Mouse (Mus musculus): ENCODE results near the gene Aldh1b1. TPM values are rescaled to one million over a fixed set of nuclear protein-coding genes. Genes with fewer than 3 reads are reported as not detected.

Gene Aldh1b1
- polyA plus RNA-seq, 1 experiment from 2014 or later: 1.5 TPM

- DNase-seq (ENCODE audit: low spot score): no peak
- Histone ChIP-seq H3K36me3 (ENCODE audit: control insufficient read depth, insufficient read depth, low read length) (no peaks in the 10 kb centered on the region), H3K4me3 (ENCODE audit: low read depth, low read length) (no peak overlapping the region), H3K27me3 (replicated peaks; ENCODE audit: control insufficient read depth, insufficient read depth, low read length) (no peaks in the 10 kb centered on the region), H3K9ac (ENCODE audit: low read depth, low read length) (no peak overlapping the region), H3K4me2 (ENCODE audit: low read depth, low read length) (no peak overlapping the region), H3K9me3 (ENCODE audit: control insufficient read depth, low read length) (no peaks in the 10 kb centered on the region), H3K27ac (replicated peaks; ENCODE audit: low read depth, low read length) (no peak overlapping the region), H3K4me1 (ENCODE audit: control insufficient read depth, insufficient read depth, low read length) (no peaks in the 10 kb centered on the region)
- WGBS: 53% methylated on average over 10 of the region's 10 CpGs
- no peak for ATAC-seq (ENCODE audit: low read depth)
These were observed 50.0 kb downstream of the Aldh1b1 start for GRCm38 (mm10) chr4:45848825-45849156.

GRCm38 (mm10) chr4:45849419-45849818 lies 50.6 kb downstream of the Aldh1b1 start:
- no peak for ATAC-seq (ENCODE audit: low read depth)
- 47% methylated on average over 1 of the region's 1 CpGs for WGBS
- H3K9ac ChIP-seq (ENCODE audit: low read depth, low read length): no peak overlapping the region
- H3K4me1 ChIP-seq (ENCODE audit: control insufficient read depth, insufficient read depth, low read length): no peaks in the 10 kb centered on the region
- no peaks in the 10 kb centered on the region for H3K9me3 ChIP-seq (ENCODE audit: control insufficient read depth, low read length)
- no peak for DNase-seq (ENCODE audit: low spot score)
- H3K27me3 ChIP-seq (replicated peaks; ENCODE audit: control insufficient read depth, insufficient read depth, low read length): no peaks in the 10 kb centered on the region
- no peak overlapping the region for H3K4me2 ChIP-seq (ENCODE audit: low read depth, low read length)
- H3K36me3 ChIP-seq (ENCODE audit: control insufficient read depth, insufficient read depth, low read length): no peaks in the 10 kb centered on the region
- H3K4me3 ChIP-seq (ENCODE audit: low read depth, low read length): no peak overlapping the region
- no peak overlapping the region for H3K27ac ChIP-seq (replicated peaks; ENCODE audit: low read depth, low read length)

DNA sequence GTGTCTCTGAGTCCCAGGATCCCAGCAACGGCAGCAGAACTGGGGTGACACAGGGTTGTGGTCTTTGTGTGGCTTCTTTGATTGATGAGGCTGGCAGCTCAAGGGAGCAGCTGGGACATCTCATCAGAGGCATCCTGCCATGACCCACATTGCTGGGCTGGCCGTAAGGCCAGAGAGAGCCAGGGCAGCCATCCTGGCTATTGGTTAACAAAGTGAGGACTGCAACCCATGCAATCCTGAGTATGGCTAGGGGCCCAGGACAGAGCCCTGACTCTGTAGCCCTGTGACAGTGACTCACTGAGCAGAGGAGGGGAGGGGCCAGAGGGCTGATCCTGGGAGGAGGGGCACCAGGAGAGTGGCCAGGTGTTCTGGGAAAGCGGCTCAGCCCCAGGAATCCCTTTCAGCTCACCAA lies 52.8 kb downstream of the Aldh1b1 start:
- no peak for DNase-seq (ENCODE audit: low spot score)
- ATAC-seq (ENCODE audit: low read depth): no peak

GRCm38 (mm10) chr4:45853496-45854246 lies 54.8 kb downstream of the Aldh1b1 start:
- Histone ChIP-seq H3K36me3 (ENCODE audit: control insufficient read depth, insufficient read depth, low read length) (no peaks in the 10 kb centered on the region), H3K9ac (ENCODE audit: low read depth, low read length) (no peak overlapping the region)
- 62% methylated on average over 15 of the region's 15 CpGs for WGBS

More for the DNA sequence above, 52.8 kb downstream of the Aldh1b1 start:
- no peak overlapping the region for H3K27ac ChIP-seq (replicated peaks; ENCODE audit: low read depth, low read length)
- no peaks in the 10 kb centered on the region for H3K9me3 ChIP-seq (ENCODE audit: control insufficient read depth, low read length)
- WGBS: 35% methylated on average over 3 of the region's 3 CpGs
- no peak overlapping the region for H3K9ac ChIP-seq (ENCODE audit: low read depth, low read length)
- H3K27me3 ChIP-seq (replicated peaks; ENCODE audit: control insufficient read depth, insufficient read depth, low read length): no peaks in the 10 kb centered on the region
- no peaks in the 10 kb centered on the region for H3K4me1 ChIP-seq (ENCODE audit: control insufficient read depth, insufficient read depth, low read length)
- no peak overlapping the region for H3K4me2 ChIP-seq (ENCODE audit: low read depth, low read length)
- no peak overlapping the region for H3K4me3 ChIP-seq (ENCODE audit: low read depth, low read length)
- no peaks in the 10 kb centered on the region for H3K36me3 ChIP-seq (ENCODE audit: control insufficient read depth, insufficient read depth, low read length)

More at GRCm38 (mm10) chr4:45853496-45854246, 54.8 kb downstream of the Aldh1b1 start:
- Histone ChIP-seq H3K27ac (replicated peaks; ENCODE audit: low read depth, low read length) (no peak overlapping the region), H3K27me3 (replicated peaks; ENCODE audit: control insufficient read depth, insufficient read depth, low read length) (no peaks in the 10 kb centered on the region), H3K4me3 (ENCODE audit: low read depth, low read length) (no peak overlapping the region), H3K4me1 (ENCODE audit: control insufficient read depth, insufficient read depth, low read length) (no peaks in the 10 kb centered on the region), H3K4me2 (ENCODE audit: low read depth, low read length) (no peak overlapping the region), H3K9me3 (ENCODE audit: control insufficient read depth, low read length) (no peaks in the 10 kb centered on the region)
- DNase-seq (ENCODE audit: low spot score): no peak
- no peak for ATAC-seq (ENCODE audit: low read depth)

Other genes with a start within 250 kb of the Aldh1b1 start
- gene Igfbpl1, start 27.9 kb downstream of the Aldh1b1 start, polyA plus RNA-seq (2014; fragmentation: Nextera tagmentation; extraction: Ambion mirVana): 0.71 and 0.92 TPM in 2 replicates
- gene Stra6l, start 49.6 kb downstream of the Aldh1b1 start, polyA plus RNA-seq (2014; fragmentation: Nextera tagmentation; extraction: Ambion mirVana): 0.20 and 0.47 TPM in 2 replicates
- gene Ccdc180, start 91.3 kb downstream of the Aldh1b1 start, polyA plus RNA-seq (2014; fragmentation: Nextera tagmentation; extraction: Ambion mirVana): 0.29 and 0.79 TPM in 2 replicates
- gene Tdrd7, start 166.3 kb downstream of the Aldh1b1 start, polyA plus RNA-seq (2014; fragmentation: Nextera tagmentation; extraction: Ambion mirVana): 15.2 and 16.1 TPM in 2 replicates
- gene Tmod1, start 239.9 kb downstream of the Aldh1b1 start, polyA plus RNA-seq (2014; fragmentation: Nextera tagmentation; extraction: Ambion mirVana): 26.3 and 38.8 TPM in 2 replicates

All from embryonic facial prominence, embryonic 14.5 days (tissue).